Mouse (Mus musculus) ES-E14 (cell line): Measurements from ENCODE around the gene Gpr3.

Source experiments
- CHD2 ChIP-seq: IDR thresholded peaks from 2 replicates; pipeline ENCODE4 v1.6.1; 2014; ENCODE audit warnings: mild to moderate bottlenecking, low read depth, low read length, inconsistent platforms
- MAFK ChIP-seq: IDR thresholded peaks from 2 replicates; pipeline ENCODE4 v1.6.1; 2014; ENCODE audit warnings: mild to moderate bottlenecking, low read depth, low read length, inconsistent platforms; ENCODE audit not compliant: insufficient read depth

GRCm38 (mm10) chr4:133194482-133194881 lies 17.9 kb downstream of the Gpr3 start:
- TF ChIP-seq CHD2 (no peak), MAFK (no peak)
